Mouse (Mus musculus) G1E (cell line): ENCODE results near the gene Cldn15.

Experiments used
- CTCF ChIP-seq: IDR thresholded peaks from 2 replicates; pipeline ENCODE4 v1.5.1; 2012; ENCODE audit warnings: low read depth, low read length, inconsistent platforms, mixed read lengths
- GATA1 ChIP-seq: IDR thresholded peaks from 2 replicates; pipeline ENCODE4 v1.6.1; 2012; ENCODE audit warnings: borderline replicate concordance, low read length, inconsistent platforms, mixed read lengths
- GATA2 ChIP-seq: IDR thresholded peaks from 2 replicates; pipeline ENCODE4 v1.6.1; 2012; ENCODE audit warnings: low read depth, low read length, inconsistent platforms, borderline replicate concordance

DNA sequence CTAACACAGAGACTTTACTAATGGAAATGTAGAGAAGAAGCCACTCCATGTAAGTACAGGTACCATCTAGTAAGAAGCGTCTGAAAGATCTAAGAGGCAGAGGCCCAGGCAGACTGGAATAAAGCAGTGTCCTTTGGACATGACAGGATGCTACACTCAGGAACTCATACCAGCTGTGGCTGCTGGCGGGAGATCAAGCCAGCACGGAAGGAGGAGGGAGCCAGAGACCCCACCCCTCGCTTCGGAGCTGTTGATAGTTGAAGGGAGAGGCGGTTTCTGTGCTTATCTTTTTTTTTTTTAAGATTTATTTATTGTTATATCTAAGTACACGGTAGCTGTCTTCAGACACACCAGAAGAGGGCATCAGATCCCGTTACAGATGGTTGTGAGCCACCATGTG lies 40.9 kb downstream of the Cldn15 start:
- TF ChIP-seq CTCF (no peak), GATA1 (no peak), GATA2 (no peak)
